Mouse (Mus musculus): Measurements from ENCODE around the gene B130006D01Rik. TPM values are rescaled to one million over a fixed set of nuclear protein-coding genes. Genes with fewer than 3 reads are reported as not detected.
A peak's percentile ranks its signal among the peaks of the same experiment; 100 is the strongest.

B130006D01Rik gene
- polyA plus RNA-seq, 1 experiment from 2014 or later: 1.3 TPM

DNA sequence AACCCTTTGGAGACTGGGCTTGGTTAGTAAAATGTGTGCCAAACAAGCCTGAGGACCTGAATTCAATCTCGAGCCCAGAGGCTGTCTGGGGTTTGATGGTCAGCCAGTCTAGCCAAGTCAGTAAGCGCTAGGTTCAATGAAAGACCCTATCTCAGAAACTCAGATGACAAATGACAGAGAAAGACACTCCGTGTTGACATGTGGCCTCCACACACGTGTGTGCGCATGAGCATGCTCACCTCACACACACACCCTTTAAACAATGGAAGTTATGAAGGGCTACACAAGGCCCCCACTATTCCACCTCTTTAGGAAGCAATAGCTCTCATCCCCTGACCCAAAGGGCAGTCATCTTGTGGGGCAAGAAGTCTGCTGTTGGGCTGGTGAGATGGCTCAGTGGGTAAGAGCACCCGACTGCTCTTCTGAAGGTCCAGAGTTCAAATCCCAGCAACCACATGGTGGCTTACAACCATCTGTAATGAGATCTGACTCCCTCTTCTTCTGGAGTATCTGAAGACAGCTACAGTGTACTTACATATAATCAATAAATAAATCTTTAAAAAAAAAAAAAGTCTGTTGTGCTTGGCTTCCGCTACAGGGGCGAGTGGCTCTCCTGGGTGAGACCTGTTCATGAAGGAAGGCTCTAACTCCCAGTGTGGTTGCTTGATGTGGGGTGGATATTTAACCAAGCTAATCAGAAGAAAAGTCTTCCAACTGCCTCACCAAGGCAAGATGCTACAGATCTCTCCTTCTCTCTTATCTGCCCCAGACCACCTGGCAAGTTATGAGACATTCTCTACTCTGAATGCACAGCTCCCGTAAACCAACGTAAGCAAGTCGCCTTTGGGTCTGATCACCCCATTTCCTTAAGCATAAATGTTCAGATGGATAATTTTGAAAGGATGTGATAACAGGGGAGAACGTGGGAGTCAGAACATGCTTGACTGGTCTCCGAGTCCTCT, 22.3 kb upstream of the B130006D01Rik start:
- Histone ChIP-seq H3K27me3 (no peaks in the 10 kb centered on the region), H3K9ac (no peak overlapping the region), H3K36me3 (no peaks in the 10 kb centered on the region), H3K4me1 (no peaks in the 10 kb centered on the region), H3K9me3 (replicated peaks) (no peaks in the 10 kb centered on the region), H3K4me3 (replicated peaks) (no peak overlapping the region), H3K27ac (no peak overlapping the region), H3K4me2 (no peak overlapping the region)
- ATAC-seq (replicated peaks; ENCODE audit: low FRiP score): no peak
- 87% methylated on average over 13 of the region's 13 CpGs for WGBS

- 90% methylated on average over 12 of the region's 12 CpGs for WGBS
- no peak for ATAC-seq (replicated peaks; ENCODE audit: low FRiP score)
- Histone ChIP-seq H3K36me3 (no peaks in the 10 kb centered on the region), H3K9ac (no peak overlapping the region), H3K9me3 (replicated peaks) (no peaks in the 10 kb centered on the region), H3K27me3 (no peaks in the 10 kb centered on the region), H3K4me1 (0 out of 2 replicates have a peak, but pooled peaks cover 4% of the 10 kb centered on the region), H3K27ac (no peak overlapping the region), H3K4me3 (replicated peaks) (no peak overlapping the region), H3K4me2 (no peak overlapping the region)
Measured at GRCm38 (mm10) chr11:95704032-95704969, 19.1 kb upstream of the B130006D01Rik start.

DNA sequence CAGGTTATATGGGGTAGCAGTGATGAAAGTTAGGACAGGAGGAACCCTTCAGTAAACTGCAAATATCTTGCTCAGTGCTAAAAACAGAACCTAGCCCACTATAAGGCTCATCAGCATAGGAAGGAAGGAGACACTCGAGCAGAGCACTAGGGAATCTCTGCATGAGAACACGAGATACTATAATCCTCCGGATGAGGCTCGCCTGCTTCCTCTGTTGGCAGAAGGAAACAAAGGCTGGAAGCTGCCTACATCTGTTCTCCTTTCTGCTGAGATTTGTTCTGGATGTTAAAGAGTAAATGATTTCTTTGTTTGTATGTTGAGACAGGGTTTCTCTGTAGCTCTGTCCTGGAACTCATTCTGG, 18.4 kb upstream of the B130006D01Rik start:
- no peaks in the 10 kb centered on the region for H3K27me3 ChIP-seq
- 75% methylated on average over 4 of the region's 4 CpGs for WGBS
- ATAC-seq (replicated peaks; ENCODE audit: low FRiP score): no peak
- H3K4me3 ChIP-seq (replicated peaks): no peak overlapping the region
- no peaks in the 10 kb centered on the region for H3K9me3 ChIP-seq (replicated peaks)
- peak overlapping the region; percentile 51; the same call in 1 of the 2 replicates for H3K27ac ChIP-seq
- no peak overlapping the region for H3K9ac ChIP-seq
- 0 out of 2 replicates have a peak, but pooled peaks cover 4% of the 10 kb centered on the region for H3K4me1 ChIP-seq
- no peak overlapping the region for H3K4me2 ChIP-seq
- no peaks in the 10 kb centered on the region for H3K36me3 ChIP-seq

- no peak for ATAC-seq (replicated peaks; ENCODE audit: low FRiP score)
- 89% methylated on average over 6 of the region's 6 CpGs for WGBS
- Histone ChIP-seq H3K9ac (no peak overlapping the region), H3K27me3 (no peaks in the 10 kb centered on the region), H3K4me1 (peaks cover 19% of the 10 kb centered on the region), H3K36me3 (no peaks in the 10 kb centered on the region), H3K27ac (no peak overlapping the region), H3K9me3 (replicated peaks) (no peaks in the 10 kb centered on the region), H3K4me3 (replicated peaks) (no peak overlapping the region), H3K4me2 (no peak overlapping the region)
Measured at GRCm38 (mm10) chr11:95709534-95710040, 13.8 kb upstream of the B130006D01Rik start.

DNA sequence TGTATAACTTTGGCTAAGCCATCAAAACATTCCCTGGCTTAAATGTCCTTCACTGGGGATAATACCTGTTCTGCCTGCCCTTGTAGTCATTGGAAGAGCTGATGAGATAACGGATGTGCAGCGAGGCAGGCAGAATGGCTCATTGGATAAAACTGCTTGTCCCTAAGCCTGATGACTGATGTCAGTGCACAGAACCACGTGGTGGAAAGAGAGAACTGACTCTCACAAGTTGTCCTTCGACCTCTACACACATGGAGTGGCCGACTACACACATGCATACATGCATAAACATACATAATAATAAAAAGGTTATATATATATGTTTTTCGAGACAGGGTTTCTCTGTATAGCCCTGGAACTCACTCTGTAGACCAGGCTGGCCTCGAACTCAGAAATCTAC, 12.9 kb upstream of the B130006D01Rik start:
- no peaks in the 10 kb centered on the region for H3K36me3 ChIP-seq
- no peak overlapping the region for H3K9ac ChIP-seq
- H3K27me3 ChIP-seq: no peaks in the 10 kb centered on the region
- 84% methylated on average over 7 of the region's 7 CpGs for WGBS
- no peak overlapping the region for H3K27ac ChIP-seq
- no peak overlapping the region for H3K4me3 ChIP-seq (replicated peaks)
- no peak for ATAC-seq (replicated peaks; ENCODE audit: low FRiP score)
- no peak overlapping the region for H3K4me2 ChIP-seq
- H3K9me3 ChIP-seq (replicated peaks): no peaks in the 10 kb centered on the region
- peaks cover 28% of the 10 kb centered on the region for H3K4me1 ChIP-seq

DNA sequence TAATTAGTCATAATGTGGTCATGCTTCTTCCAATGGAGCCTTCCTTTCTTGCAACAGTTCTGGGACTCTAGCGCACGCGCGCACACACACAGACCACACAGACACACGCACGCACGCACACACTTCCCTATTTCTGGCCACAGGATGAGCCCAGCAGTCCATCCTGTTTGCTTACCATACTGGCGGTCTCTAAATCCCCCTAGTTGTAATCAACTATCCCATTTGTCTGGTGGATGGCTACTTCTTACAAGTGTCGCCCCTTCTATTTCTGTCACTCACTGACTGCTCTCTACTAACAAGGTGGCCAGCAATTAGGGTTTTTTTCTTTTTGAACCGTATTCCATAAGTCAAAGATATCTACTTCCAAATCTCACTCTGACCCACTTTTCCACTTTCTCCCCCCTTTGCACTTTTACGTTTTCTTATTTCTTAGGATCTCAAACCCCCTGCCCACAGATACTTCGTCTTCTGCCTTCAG, 11.3 kb upstream of the B130006D01Rik start:
- 28% methylated on average over 12 of the region's 12 CpGs for WGBS
- H3K4me3 ChIP-seq (replicated peaks): peak overlapping the region; percentile 92

GRCm38 (mm10) chr11:95712563-95713224, 10.7 kb upstream of the B130006D01Rik start, which contains the start of gene Zfp652:
Gene Zfp652, plus strand, starts transcription at chr11:95712673.
- Histone ChIP-seq H3K27me3 (no peaks in the 10 kb centered on the region), H3K9me3 (replicated peaks) (no peaks in the 10 kb centered on the region), H3K4me3 (replicated peaks) (peak within 1 kb of the TSS; percentile 92), H3K9ac (peak within 1 kb of the TSS; percentile 97), H3K4me1 (peaks cover 30% of the 10 kb centered on the region), H3K27ac (peak within 1 kb of the TSS; percentile 98), H3K4me2 (peak within 1 kb of the TSS; percentile 81), H3K36me3 (no peaks in the 10 kb centered on the region)
- WGBS: under 1% methylated on average over 57 of the region's 103 CpGs
- ATAC-seq (replicated peaks; ENCODE audit: low FRiP score): peak; percentile 93

More for the DNA sequence above, 11.3 kb upstream of the B130006D01Rik start:
- H3K36me3 ChIP-seq: no peaks in the 10 kb centered on the region
- H3K27ac ChIP-seq: peak overlapping the region; percentile 98
- ATAC-seq (replicated peaks; ENCODE audit: low FRiP score): 0 out of 2 replicates have a peak, but pooled peaks have one; percentile 20
- no peaks in the 10 kb centered on the region for H3K9me3 ChIP-seq (replicated peaks)
- H3K27me3 ChIP-seq: no peaks in the 10 kb centered on the region
- H3K4me1 ChIP-seq: peaks cover 34% of the 10 kb centered on the region
- peak overlapping the region; percentile 97 for H3K9ac ChIP-seq
- H3K4me2 ChIP-seq: peak overlapping the region; percentile 81

DNA sequence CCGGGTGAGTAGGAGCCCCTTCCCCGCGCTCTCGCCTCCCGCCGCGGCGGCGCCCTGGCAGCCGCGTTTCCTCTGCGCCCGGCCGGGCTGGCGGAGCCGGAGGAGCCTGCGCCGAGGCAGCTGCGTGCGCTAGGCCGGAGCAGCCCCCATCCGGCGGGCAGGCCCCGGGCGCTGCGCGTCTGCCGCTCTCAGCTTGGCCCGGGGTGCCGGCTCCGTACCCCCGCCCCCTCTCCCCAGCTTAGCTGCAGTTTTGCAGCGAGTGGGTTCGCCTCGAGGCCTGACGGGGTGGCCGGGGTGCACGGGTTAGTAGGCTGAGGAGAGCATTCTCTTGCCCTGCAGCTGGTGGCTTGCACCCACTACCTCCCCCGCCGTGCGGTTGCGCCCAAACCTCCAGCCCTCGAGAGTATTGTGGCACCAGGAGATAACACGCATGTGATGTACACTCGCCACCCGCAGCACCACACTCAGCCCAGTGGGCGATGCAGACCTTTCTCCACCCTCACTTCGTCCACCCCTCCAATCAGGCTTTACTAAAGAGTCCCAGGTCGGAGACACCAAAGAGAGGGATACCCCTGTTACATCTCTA, 10.1 kb upstream of the B130006D01Rik start:
- H3K4me3 ChIP-seq (replicated peaks): peak overlapping the region; percentile 92
- H3K4me1 ChIP-seq: peaks cover 30% of the 10 kb centered on the region
- peak overlapping the region; percentile 97 for H3K9ac ChIP-seq
- WGBS: 0% methylated on average over 46 of the region's 49 CpGs
- peak; percentile 64 for ATAC-seq (replicated peaks; ENCODE audit: low FRiP score)
- no peaks in the 10 kb centered on the region for H3K9me3 ChIP-seq (replicated peaks)
- peak overlapping the region; percentile 81 for H3K4me2 ChIP-seq
- H3K27me3 ChIP-seq: no peaks in the 10 kb centered on the region
- peak overlapping the region; percentile 98 for H3K27ac ChIP-seq
- no peaks in the 10 kb centered on the region for H3K36me3 ChIP-seq

DNA sequence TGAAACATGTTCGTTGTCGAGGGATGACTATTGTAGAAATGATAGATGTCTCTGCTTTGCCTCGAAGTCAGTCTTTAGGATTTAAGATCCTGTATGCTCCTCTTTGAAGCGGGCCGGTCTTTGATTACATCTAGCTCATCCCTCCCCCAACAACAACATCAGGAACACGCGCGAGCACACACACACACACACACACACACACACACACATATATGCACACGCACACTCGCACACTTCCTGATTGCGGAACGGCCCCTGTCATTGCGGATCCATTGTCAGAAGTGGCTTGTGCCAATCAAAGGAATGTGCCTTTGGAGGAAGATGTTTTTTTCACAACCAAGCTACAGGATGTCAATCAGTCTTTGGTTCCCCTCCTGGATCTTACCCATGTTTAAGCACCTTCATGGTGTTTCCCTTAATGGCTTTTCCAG, 9.6 kb upstream of the B130006D01Rik start:
- Histone ChIP-seq H3K36me3 (no peaks in the 10 kb centered on the region), H3K27ac (peak overlapping the region; percentile 98), H3K4me1 (peaks cover 30% of the 10 kb centered on the region), H3K9ac (peak overlapping the region; percentile 97), H3K9me3 (replicated peaks) (no peaks in the 10 kb centered on the region), H3K4me3 (replicated peaks) (peak overlapping the region; percentile 92), H3K4me2 (peak overlapping the region; percentile 81), H3K27me3 (no peaks in the 10 kb centered on the region)
- ATAC-seq (replicated peaks; ENCODE audit: low FRiP score): no peak
- WGBS: under 1% methylated on average over 13 of the region's 13 CpGs

DNA sequence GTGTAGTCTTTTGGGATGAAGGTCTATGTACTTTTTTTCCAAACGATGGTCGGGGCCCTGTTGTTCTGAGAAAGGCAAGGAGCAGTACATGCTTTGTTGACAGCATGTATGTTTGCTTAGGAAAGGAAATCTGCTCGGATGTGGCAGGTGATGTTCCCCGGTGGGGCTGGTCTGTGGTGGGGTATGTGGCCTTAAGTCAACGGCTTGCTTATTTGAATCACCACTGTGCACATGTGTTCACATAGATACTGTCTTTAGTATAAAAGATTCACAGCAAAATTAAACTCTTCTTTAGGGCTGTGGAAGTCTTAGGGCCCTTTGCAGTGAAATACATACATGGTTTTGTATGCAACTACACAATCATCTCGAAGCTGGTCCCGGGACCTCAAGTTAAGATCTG, 9.0 kb upstream of the B130006D01Rik start:
- H3K9ac ChIP-seq: peak overlapping the region; percentile 97
- H3K27me3 ChIP-seq: no peaks in the 10 kb centered on the region
- H3K4me2 ChIP-seq: peak overlapping the region; percentile 81
- H3K27ac ChIP-seq: no peak overlapping the region
- H3K4me3 ChIP-seq (replicated peaks): peak overlapping the region; percentile 92
- no peaks in the 10 kb centered on the region for H3K36me3 ChIP-seq
- H3K9me3 ChIP-seq (replicated peaks): no peaks in the 10 kb centered on the region
- H3K4me1 ChIP-seq: peaks cover 30% of the 10 kb centered on the region
- 29% methylated on average over 7 of the region's 7 CpGs for WGBS
- no peak for ATAC-seq (replicated peaks; ENCODE audit: low FRiP score)

GRCm38 (mm10) chr11:95716136-95716535, 7.3 kb upstream of the B130006D01Rik start:
- Histone ChIP-seq H3K4me2 (no peak overlapping the region), H3K4me1 (peaks cover 30% of the 10 kb centered on the region), H3K9me3 (replicated peaks) (no peaks in the 10 kb centered on the region), H3K9ac (no peak overlapping the region), H3K27ac (no peak overlapping the region), H3K27me3 (no peaks in the 10 kb centered on the region), H3K4me3 (replicated peaks) (no peak overlapping the region), H3K36me3 (peaks cover 4% of the 10 kb centered on the region; the same call in 1 of the 2 replicates)
- no peak for ATAC-seq (replicated peaks; ENCODE audit: low FRiP score)
- WGBS: 71% methylated on average over 8 of the region's 8 CpGs

All from kidney, embryonic 15.5 days (tissue).